Mouse (Mus musculus) left cerebral cortex, postnatal 14 days (tissue): ENCODE data around the gene Shkbp1. TPM values are rescaled to one million over a fixed set of nuclear protein-coding genes. Genes with fewer than 3 reads are reported as not detected.

ENCODE experiments used
- DNase-seq, 2 experiments: peaks; one replicate each; pipeline ENCODE4 v3.0.0; 2021 to 2022; ENCODE audit warnings: low spot score in 2 of 2, mixed read lengths in 1 of 2
- intact Hi-C: fragments of 180-260 bp; cut with DNase I; formaldehyde crosslinking; loops from one replicate; pipeline ENCODE4 v1.15.1; 2025
- total RNA-seq, 2 experiments: library from RNA; stranded (reverse); gene quantifications; 2 replicates each; pipeline ENCODE4 v1.2.3; 2021

Shkbp1 gene
- total RNA-seq, 2 experiments from 2014 or later: 22.2 to 27.4 TPM

DNA sequence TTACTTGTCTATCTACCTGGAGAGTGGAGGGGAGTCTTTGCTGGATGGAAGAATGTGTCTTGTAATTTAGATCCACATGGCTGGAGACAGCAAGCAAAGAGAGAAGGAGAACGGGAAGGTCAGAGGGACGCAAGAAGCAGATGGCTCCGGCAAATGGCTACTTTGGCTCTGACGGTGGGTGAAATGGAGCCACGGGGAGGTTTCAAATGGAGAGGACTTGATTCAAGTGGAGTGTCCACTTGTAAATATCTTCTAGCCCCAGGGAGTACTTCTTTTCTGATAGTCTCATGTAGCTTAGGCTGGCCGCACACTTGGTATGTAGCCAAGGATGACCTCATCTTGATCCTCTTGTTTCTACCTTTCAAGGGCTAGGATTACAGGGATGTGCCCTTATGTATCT, 57.0 kb downstream of the Shkbp1 start:
- intact Hi-C loops: no loop called here
- DNase-seq: no peak

DNA sequence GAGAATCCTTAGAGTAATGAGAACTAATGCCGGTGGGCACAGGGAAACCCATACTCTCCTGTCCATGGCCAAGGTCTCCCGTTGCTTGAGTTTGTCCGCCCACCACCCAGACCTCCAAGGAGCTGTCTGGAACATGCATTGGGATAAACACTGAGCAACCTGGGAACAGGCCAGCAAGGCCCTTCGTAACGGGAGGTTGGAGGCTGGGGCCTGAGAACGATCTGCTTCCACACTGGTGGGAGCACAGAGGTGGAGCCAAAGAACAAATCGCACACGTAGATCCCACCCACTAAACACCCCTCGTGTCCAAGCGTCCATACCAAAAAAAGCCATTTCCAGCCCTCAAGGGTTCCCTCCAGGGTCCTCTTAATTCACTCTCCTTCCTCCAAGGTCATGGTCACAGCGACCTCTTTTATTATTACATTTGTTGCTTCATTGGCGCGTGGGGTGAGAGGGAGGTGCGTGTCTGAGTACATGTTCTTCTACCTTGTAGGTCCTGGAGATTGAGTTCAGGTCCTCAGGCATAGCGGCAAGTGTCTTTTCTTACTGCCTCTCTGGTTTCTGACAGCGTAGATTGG, 57.7 kb downstream of the Shkbp1 start:
- intact Hi-C loops: no loop called here
- no peak for DNase-seq

DNA sequence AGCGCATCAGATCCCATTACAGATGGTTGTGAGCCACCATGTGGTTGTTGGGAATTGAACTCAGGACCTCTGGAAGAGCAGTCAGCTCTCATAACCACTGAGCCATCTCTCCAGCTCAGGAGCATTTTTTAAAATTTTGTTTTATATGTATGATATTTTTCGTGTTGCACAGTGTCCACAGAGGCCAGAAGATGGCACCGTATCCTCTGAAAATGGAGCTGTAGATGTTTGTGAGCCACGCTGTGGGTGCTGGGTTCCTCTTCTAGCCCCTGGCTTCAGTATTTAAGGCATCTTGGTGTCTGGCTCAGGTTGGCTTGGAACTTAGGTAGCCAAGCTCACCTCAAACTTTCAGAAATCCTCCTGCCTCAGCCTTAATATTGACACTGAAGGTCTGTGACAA, 59.3 kb downstream of the Shkbp1 start:
- intact Hi-C loops: no loop called here
- DNase-seq: no peak

DNA sequence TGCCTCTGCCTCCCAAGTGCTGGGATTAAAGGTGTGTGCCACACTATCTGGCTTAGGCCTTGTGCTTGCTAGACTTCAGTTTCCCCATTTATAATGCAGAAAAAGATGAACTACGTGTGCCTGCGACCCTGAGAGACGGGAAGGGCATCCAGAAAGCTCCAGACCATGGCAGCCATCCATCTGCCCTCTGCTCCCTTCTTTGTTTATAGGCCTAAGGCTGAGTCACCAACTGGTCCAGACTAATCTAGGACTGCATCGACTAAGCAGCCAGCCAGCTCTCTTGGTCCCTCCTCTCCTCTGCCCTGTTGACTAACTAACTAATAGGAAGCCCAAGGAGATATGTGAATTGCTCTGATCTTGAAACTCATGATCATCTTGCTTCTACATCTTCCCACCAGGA, 59.9 kb downstream of the Shkbp1 start:
- DNase-seq: no peak
- intact Hi-C loops: no loop called here

Other genes with a start within 250 kb of the Shkbp1 start
- gene Cyp2f2, start 236.1 kb downstream of the Shkbp1 start, total RNA-seq: under 1 TPM; 0.23 to 0.86 TPM
- not detected for gene Cyp2t4, start 202.3 kb downstream of the Shkbp1 start, total RNA-seq
- 100 to 1,000 TPM in 1 of 2 experiments, 10 to 100 TPM in 1; 90.8 to 100 TPM for gene Egln2, start 189.2 kb downstream of the Shkbp1 start, total RNA-seq
- 10 to 100 TPM; 86.7 to 94.7 TPM for gene Rab4b, start 177.1 kb downstream of the Shkbp1 start, total RNA-seq
- not detected for gene Gm21983, start 174.9 kb downstream of the Shkbp1 start, total RNA-seq
- gene Mia, start 174.9 kb downstream of the Shkbp1 start, total RNA-seq: 1 to 10 TPM; 1.6 to 3.3 TPM
- gene BC024978, start 160.2 kb downstream of the Shkbp1 start, total RNA-seq: 10 to 100 TPM; 18.9 to 21.3 TPM
- 10 to 100 TPM; 81.3 to 81.8 TPM for gene Snrpa, start 159.7 kb downstream of the Shkbp1 start, total RNA-seq
- 1 to 10 TPM; 7.3 to 8.0 TPM for gene Itpkc, start 127.4 kb downstream of the Shkbp1 start, total RNA-seq
- 10 to 100 TPM; 31.2 to 34.8 TPM for gene Coq8b, start 123.0 kb downstream of the Shkbp1 start, total RNA-seq
- 100 to 1,000 TPM; 134 to 139 TPM for gene Numbl, start 97.6 kb downstream of the Shkbp1 start, total RNA-seq
- 10 to 100 TPM; 62.5 to 62.6 TPM for gene Ltbp4, start 18.3 kb downstream of the Shkbp1 start, total RNA-seq
- gene Gm20479, start 1.4 kb upstream of the Shkbp1 start, total RNA-seq: not detected
- gene Sptbn4, start 91.7 kb upstream of the Shkbp1 start, total RNA-seq: 100 to 1,000 TPM; 128 to 132 TPM
- 10 to 100 TPM; 11.7 to 13.0 TPM for gene Blvrb, start 92.0 kb upstream of the Shkbp1 start, total RNA-seq
- gene Sertad3, start 117.7 kb upstream of the Shkbp1 start, total RNA-seq: 1 to 10 TPM; 3.0 to 3.1 TPM
- gene Sertad1, start 130.9 kb upstream of the Shkbp1 start, total RNA-seq: 10 to 100 TPM in 1 of 2 experiments, 1 to 10 TPM in 1; 8.7 to 12.9 TPM
- gene Prx, start 143.3 kb upstream of the Shkbp1 start, total RNA-seq: under 1 TPM; 0.57 to 0.66 TPM
- gene Hipk4, start 167.2 kb upstream of the Shkbp1 start, total RNA-seq: not detected
- 100 to 1,000 TPM; 805 to 820 TPM for gene Pld3, start 197.2 kb upstream of the Shkbp1 start, total RNA-seq
- gene 2310022A10Rik, start 197.2 kb upstream of the Shkbp1 start, total RNA-seq: 10 to 100 TPM; 24.5 to 27.8 TPM
- gene Akt2, start 235.5 kb upstream of the Shkbp1 start, total RNA-seq: 100 to 1,000 TPM; 114 to 147 TPM